Mouse (Mus musculus) telencephalon, adult 2 months (tissue): ENCODE measurements around the gene Pgd.
A peak's percentile ranks its signal among the peaks of the same experiment; 100 is the strongest.
"Not testable (repeated sequence)": the region's sequence is repeated elsewhere in the genome, so short reads cannot be mapped to it uniquely, and the experiment has no call there.

ENCODE experiments used
- DNase-seq: peaks from one replicate; pipeline ENCODE4 v3.0.0-alpha.2; 2011; ENCODE audit warnings: low read depth, low spot score

Gene Pgd

DNA sequence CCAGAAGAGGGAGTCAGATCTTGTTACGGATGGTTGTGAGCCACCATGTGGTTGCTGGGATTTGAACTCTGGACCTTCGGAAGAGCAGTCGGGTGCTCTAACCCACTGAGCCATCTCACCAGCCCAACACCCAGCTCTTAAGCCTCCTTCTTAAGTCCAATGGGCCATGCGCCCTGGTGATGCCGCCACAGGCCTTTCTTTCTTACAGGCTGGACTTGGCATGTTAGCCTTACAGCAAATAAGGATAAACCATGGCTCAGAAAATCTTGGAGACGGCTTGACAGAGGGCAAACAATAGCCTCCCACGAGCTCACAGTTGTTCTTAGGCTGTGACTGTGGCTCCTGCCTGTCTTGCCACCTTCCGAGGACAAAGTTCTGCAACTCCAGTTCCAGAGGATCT lies 3.4 kb upstream of the Pgd start:
- DNase-seq: not testable (repeated sequence)

DNA sequence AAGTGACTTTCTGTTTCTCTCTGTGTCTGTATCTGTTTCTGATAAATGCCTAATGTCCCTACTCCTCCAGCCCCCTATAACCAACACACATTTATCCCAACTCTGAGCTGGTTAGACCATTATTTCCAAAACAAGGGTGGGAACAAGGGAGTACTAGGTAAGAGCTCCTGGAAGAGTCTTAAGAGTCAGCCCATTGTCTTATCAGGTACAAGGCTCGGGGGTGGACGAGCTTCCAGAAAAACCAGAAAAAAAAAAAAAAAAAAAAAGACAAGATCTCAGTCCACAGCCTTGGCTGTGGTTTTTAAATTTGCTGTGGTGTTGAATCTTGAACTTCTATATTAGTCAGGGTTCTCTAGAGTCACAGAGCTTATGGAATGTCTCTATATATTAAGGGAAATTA lies 1.4 kb upstream of the Pgd start:
- DNase-seq: no peak

DNA sequence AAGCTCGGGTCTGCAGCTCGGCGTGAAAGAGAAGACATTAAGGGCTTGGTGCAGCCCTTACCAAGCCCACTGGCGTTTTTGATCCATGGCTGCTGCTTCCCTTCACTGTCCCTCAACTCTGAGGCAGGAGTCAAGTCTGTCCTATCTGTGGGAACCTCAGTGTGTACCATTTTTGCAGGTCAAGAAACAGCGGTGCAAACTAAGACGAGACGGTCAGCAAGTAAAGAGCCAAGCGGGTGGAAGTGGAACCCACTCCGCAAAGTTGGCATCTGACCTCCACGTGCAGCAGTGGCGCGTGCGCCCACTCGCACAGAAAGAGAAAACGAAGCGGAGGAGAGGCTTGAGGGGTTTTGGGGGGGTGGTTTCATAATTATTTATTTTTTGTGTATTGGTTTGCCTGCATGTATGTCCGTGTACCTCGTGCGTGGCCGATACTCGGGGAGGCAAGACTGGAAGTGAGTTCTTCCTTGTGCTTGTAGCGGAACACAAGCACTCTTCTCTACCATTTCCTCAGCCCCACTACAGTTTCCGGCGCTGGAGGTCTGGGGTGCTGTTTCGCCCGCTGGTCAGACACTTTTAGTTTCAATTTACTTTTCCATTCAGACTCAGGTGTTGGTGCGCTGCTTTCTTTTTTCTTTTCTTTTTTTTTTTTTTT lies 513 bp upstream of the Pgd start:
- DNase-seq: no peak

DNA sequence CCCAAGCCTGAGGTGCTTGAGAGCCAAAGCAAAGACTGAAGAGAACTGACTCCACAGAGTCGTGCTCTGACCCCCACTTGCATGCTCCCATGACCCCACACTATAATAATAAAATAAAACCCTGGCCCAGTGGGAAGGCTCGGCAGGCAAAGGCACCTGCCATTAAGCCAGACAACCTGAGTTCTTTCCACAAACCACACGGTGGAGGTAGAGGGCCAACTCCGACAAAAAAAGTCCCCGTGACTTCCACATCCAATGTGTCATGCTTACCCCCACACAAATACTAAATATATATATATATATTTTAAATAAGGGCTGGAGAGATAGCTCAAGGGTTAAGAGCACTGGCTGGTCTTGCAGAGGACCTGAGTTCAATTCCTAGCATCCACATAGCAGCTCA lies 2.4 kb downstream of the Pgd start:
- no peak for DNase-seq

DNA sequence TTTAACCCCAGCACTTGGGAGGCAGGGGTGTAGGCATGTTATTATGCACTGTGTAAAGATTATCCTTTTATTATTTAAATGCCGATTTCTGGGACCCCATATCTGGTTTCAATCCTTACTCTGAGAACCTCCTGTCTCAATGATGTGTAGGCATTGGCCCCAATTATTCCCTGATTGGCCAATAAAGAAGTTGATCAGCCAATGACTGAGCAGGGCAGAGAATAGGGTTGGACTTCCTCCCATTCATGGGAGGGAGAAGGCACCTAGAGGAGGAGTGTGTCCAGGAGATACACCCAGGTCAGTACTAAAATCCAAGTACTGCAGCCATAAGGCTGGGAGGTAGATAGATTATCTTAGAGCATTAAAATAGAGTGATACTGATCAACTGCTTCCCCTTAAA lies 3.4 kb downstream of the Pgd start:
- no peak for DNase-seq

DNA sequence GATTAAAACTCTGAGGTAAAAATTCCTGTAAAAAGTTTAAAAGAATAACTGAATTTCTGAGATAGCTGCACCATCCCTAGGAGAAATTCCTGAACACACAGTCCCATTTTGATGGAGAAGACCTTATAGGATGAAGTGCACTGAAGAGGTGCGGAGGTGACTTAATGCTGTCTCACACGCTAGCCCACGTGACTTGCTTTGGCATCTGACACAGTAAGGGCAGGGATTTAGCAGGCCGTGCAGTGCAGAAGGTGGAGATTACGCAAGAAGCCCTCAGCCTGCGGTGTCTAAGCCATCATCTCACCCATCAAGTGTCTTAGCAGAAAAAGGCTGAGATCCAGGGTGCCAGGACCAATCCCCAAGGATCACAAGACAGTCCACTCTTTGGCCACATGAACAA lies 5.4 kb downstream of the Pgd start:
- no peak for DNase-seq

DNA sequence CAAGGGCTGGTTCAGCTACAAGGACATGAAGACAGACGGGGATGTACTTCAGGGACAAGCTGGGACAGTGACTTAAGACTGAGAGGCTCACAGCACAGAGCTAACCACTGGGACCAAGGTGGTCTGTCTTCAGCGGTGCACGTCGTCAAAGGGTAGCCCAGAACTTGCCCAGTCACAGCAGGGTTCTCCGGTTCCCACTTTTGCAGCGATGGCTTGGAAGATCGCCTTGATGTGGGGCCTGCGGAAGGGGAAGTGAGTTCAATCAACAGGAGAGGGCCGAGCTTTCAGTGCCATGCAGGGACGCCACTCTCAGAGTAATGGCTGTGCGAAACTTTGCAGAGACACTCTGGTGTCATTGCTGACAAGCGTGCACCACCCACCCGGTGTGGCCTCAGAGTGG lies 6.7 kb downstream of the Pgd start:
- no peak for DNase-seq

DNA sequence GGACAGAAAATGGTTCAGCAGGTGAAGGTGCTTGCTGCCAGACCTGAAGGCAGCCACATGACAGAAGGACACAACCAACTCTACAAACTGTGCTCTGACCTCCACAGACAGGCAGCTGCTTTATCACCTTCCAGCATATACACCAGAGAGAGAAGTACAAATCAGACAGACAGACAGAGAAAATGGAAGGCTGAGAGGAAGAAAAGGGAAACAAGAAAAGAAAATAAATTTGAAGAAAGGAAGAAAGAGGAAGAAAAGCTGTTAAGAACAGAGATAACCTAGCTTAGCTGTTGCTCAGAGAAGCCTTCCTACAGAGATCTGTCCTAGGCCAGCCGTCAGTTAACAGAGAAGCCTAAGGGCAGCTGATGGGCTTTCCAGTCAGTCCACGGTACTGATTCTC lies 7.4 kb downstream of the Pgd start:
- DNase-seq: no peak

DNA sequence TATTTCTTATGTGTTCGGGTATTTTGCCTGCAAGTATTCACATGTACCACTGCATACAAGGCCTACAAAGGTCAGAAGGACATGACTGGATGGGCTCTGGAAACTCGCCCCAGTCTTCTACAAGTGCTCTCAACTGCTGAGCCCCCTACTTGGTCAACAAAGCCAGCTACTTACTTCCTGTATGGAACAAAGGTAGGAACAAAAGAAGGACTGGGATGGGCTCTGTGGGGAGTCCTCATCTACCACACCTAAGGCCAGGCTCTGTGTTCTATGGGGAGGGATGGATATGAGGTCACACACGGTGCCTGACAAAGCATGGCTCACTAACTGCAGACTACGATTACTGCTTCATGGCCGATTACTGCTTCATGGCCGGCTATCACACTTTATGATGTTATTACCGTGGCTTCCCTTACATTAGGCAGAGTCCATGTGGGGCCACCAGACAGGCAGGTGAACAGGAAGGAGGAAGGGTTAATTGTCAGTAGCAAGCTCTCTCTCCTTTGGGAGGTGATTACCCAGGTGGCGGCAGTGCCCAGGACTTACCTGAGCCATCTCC lies 9.1 kb downstream of the Pgd start:
- no peak for DNase-seq

DNA sequence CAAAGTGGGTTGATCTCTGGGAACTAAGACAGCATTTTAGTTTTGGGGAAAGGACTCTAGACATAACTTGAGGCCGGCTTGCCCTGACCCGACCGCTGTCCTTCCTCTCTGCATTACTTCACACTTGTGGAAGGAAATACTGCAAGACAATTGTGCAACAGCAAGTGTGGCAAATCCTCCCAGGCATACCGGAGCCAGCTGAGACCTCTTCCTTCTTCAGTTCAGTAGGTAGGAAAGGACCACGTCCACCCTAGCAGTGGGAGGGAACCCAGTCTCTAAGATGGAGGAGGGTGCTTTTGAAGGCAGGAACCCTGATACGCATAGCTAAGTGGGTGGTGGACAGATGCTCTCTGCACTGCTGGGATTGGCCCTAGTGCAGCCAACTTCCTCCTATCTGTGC lies 10.9 kb downstream of the Pgd start:
- DNase-seq: no peak

DNA sequence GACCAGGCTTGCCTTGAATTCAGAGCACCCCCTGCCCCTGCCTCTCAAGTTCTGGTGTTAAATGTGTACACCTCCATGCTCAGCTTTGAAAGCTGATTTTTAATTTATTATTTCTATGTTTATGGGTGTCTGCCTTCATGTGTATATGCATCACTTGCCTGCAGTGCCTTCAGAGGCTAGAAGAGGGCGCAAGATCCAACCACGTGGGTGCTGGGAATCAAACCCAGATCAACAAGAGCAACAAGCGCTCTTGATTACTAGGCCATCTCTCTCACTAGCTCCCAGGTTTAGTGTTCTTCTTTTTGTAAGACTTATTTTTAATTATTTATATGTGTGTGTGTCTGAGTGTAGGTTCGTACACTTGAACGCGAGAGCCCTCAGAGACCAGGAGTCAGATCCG lies 11.7 kb downstream of the Pgd start:
- no peak for DNase-seq

DNA sequence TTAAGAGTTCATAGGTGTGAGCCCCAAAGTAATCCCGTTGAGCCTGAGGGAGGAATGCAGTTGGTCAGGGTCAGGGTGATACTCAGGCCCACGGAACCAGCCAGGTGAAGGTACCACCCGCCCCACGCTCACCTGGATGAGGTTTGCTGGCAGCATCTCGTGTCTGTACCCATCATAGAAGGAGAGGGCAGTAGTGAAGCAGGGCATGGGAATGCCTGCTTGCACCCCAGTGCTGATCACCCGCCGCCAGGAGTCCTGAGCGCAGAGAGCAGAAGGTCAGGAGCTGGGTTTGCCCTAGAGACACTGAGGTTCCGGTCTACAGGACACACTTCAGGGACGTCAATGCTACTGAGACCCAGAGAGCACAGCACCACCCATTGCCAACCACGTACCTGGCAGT lies 15.8 kb downstream of the Pgd start:
- DNase-seq: no peak

DNA sequence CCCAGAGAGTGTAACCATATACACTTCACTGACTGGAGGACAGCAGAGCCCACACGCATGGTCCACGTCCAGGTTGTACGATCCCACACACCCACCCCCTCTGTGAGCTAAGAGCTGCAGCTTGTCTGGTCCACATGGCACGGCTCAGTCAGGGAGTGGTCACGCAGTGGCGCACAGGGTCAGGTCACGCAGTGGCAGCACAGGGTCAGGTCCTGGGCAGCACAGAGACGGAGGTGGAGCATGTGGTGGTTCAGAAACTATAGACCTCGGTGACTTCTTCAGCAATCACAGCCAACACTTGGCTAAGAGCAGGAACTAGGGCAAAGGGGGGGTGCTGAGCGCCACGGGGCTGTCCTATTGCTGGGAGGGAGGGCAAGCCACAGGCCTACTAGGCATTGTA lies 16.3 kb downstream of the Pgd start:
- no peak for DNase-seq

DNA sequence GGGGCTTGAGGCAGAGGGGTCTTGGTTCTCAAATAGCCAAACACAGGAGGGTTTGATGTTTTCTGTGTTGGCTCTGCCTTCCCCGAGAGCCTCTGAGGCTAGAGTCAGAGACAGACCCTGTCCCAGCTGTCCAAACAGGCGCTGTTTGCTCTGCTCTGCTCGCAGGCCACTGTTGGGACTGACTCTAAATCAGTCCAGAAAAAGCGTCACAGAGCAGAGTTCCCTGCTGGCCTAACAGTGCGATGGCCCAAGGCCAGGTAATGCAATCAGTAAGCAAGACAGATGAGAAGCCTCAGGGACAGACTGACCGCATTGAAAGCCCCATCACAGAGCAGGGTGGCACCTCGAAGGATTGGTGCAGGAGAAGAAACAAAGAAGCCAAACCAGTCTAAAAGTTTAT lies 17.0 kb downstream of the Pgd start:
- DNase-seq: no peak

DNA sequence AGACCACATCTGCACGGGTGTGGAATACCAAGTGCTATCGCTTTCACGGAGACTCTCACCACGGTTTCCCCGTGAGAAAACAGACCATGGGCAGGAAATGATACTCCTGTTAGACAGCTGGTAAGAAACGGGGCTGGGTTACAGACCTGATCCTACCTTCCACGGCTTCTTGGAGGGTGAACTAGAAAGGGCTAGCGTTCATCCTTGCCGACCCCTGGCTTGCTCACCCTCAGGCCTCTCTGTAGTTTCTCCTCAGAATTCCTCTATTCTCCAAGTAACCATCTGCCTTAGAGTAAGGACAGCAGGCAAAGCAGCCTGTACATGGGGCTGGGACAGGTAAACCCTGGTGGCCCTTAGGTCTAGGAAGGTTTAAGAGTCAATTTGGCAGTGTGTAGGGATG lies 17.4 kb downstream of the Pgd start:
- DNase-seq: no peak

DNA sequence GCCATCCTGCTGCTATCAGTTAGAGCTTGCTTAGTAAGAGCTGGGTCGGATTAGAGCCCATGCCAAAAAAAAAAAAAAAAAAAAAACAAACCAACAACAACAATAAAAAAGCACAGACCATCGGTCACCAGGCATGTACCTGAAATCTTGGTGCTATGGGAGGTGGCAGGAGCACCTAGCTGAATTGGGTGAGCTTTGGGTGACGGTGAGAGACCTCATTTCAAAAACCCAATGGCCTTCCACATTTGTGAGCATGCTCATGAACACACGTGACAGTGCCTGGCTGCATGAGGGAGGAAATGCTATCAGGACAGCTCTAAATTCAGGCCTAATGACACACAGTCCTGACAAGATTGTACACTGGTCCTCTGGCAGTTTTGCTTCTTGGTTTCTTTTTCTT lies 18.5 kb downstream of the Pgd start:
- DNase-seq: no peak

DNA sequence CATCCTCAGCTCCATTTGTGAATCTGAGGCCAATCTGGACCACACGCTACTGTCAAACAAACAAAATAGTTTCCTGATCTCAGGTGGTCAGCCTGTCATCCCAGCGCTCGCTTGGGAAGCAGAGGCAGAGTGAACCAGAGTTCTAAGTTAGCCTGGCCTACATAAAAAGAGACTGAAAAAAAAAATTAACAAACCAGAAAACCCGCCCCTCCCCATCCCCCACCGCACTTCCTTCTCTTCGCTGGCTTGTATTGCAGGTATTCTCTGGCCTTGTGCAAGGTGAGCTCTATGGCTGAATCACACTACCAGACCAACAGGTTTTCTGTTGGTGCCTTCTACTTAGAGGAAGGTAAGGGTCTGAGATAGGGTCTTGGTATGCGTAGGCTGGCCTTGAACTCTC lies 19.0 kb downstream of the Pgd start:
- no peak for DNase-seq

DNA sequence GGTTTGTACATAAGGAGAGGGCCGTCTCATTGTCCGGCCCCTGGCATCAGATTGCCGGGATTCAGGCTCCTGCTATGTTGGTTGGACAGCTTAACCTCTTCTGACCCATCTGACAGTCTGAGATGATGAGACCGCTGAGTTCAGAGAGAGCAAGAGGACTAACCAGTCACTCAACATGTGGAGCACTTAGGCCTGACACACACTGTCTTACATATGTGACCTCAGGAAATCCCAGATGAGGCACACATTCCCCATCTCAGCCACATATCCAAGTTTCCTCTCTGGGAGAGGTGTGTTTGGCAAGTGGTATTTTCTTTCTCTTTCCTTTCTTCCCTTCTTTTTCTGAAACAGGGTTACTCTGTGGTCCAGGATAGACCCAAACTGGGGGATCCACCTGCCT lies 21.4 kb downstream of the Pgd start:
- DNase-seq: no peak

DNA sequence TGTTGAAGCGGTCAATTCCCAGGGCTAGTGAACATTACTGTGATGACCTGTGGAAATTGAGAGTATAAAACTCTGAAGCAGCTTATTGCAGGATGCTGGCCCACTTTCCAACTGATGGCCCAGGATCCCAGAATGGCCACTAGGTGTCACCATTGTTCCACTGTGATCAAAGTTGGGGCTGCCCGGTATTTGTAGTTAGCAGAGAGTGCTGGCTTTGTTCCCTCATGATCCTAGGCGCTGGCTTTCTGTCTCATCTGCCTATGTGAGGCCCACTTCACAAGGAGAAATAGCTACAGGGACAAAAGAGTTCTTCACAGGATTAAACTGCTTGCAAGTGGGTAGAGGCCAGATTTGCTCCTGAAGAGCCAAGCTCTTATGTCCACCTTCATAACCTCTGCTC lies 22.1 kb downstream of the Pgd start:
- DNase-seq: peak; percentile 53

DNA sequence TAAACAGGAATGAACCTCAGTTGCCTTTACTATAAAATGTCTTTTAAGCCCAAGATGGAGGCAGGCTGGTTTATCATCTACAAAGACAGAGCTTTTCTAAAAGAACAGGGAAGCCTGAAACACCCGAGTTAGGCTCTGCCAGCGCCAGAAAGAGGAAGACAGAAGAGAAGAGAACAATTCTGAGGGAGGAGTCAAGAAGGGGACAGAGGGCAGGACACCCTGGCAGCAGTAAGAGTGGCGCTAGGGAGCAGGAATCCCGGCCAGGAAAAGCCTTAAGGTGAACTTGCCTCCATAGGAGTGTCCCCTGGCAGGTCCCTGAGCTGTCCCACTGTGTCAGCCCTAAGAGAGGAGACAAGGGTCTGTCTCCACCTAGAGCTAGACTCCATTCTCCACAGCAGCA lies 23.0 kb downstream of the Pgd start:
- no peak for DNase-seq

DNA sequence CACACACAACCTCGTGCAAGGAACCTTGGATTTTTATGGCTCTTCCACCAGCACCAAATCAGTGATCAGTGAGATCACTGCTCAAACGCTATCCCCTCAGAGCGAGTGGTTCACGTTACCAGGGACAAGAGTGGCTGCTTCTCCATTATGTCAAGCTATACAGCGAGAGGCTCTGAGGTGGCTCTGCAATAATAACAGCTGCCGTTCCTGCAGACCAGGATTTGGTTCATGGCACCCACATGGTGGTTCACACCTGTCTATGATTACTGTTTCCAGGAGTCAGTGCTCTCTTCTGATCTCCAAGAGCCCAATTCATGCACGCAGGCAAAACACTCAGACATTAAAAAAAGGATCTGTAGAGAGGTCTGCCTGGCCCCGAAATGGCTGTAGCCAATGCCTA lies 28.1 kb downstream of the Pgd start:
- DNase-seq: no peak

DNA sequence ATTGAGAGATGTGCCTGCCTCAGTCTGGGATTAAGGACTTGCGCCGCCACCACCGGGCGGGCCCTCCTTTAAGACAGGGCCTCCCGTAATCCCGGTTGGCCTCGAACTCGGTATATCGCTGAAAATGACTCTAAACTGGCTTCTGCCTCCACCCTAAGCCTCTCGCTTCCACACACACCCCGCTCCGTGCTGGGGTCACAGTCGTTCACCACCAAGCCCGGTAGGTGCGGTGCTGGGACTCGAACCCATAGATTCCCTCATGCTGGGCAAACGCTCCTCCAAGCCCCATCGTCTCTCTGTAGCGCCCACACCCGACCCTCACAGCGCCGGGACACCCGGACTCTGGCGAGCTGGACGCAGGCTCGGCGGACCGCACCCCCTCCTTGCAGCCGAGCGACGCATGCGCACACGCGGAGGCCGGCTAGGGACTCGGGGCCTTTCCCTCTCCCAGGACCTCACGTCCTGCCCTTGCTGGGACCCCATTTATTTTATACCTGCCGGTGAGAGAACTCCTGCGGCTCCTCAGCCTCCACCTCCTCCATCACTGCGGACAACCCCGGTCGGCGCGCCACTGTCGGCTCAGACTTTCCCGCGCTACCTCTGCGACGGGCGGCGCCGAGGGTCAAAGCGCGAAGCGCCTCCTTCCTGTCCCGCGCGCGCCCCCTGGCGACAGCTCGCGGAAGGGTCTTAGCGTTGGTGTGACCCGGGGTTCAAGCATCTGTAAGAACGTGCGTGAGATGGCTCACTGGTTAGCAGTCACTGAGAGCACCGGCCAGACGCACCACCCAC lies 29.4 kb downstream of the Pgd start, which contains the start of gene Cenps:
Gene Cenps (minus strand): TSS at position 648 of the 789 bp plus-strand sequence.
- peak; percentile 71 for DNase-seq
